Mouse (Mus musculus) G1E (cell line): ENCODE results near the gene Grtp1. TPM values are rescaled to one million over a fixed set of nuclear protein-coding genes. Genes with fewer than 3 reads are reported as not detected.

ENCODE experiments used
- ATAC-seq: 2 replicates; pipeline ENCODE4 v1.8.0; 2016; ENCODE audit warnings: mild to moderate bottlenecking; ENCODE audit not compliant: insufficient number of reproducible peaks, poor library complexity, low FRiP score, severe bottlenecking; ENCODE audit errors: extremely low read depth
- DNase-seq: peaks from one replicate; pipeline ENCODE4 v3.0.0; 2012; ENCODE audit warnings: low spot score
- H3K27me3 ChIP-seq: 2 replicates; pipeline ENCODE4 v1.6.1; 2012; ENCODE audit warnings: mild to moderate bottlenecking, low read length, inconsistent platforms; ENCODE audit not compliant: insufficient read depth
- H3K36me3 ChIP-seq: replicated peaks from 2 replicates; pipeline ENCODE3; 2012; ENCODE audit warnings: mild to moderate bottlenecking, inconsistent platforms
- H3K4me1 ChIP-seq: 2 replicates; pipeline ENCODE4 v1.6.1; 2012; ENCODE audit warnings: low read depth, low read length, inconsistent platforms, mixed read lengths; ENCODE audit not compliant: insufficient read depth
- H3K4me3 ChIP-seq: 2 replicates; pipeline ENCODE4 v1.5.1; 2012; ENCODE audit warnings: low read depth, mild to moderate bottlenecking, inconsistent platforms, low read length, moderate library complexity, mixed read lengths
- H3K9me3 ChIP-seq: replicated peaks from 2 replicates; pipeline ENCODE4 v1.6.1; 2012; ENCODE audit warnings: inconsistent platforms
- CTCF ChIP-seq: IDR thresholded peaks from 2 replicates; pipeline ENCODE4 v1.5.1; 2012; ENCODE audit warnings: low read depth, low read length, inconsistent platforms, mixed read lengths
- GATA1 ChIP-seq: IDR thresholded peaks from 2 replicates; pipeline ENCODE4 v1.6.1; 2012; ENCODE audit warnings: borderline replicate concordance, low read length, inconsistent platforms, mixed read lengths
- GATA2 ChIP-seq: IDR thresholded peaks from 2 replicates; pipeline ENCODE4 v1.6.1; 2012; ENCODE audit warnings: low read depth, low read length, inconsistent platforms, borderline replicate concordance
- POLR2AphosphoS5 ChIP-seq: IDR thresholded peaks from 2 replicates; pipeline ENCODE4 v1.6.1; 2012; ENCODE audit warnings: low read depth, low read length, inconsistent platforms; ENCODE audit not compliant: insufficient replicate concordance
- TAL1 ChIP-seq: conservative IDR thresholded peaks from 2 replicates; pipeline ENCODE4 v1.6.1; 2012; ENCODE audit warnings: low read depth, low read length, inconsistent platforms, mixed read lengths
- polyA plus RNA-seq: library from polyadenylated mRNA; stranded (reverse); fragments of >175 nt; gene quantifications from 2 replicates; pipeline ENCODE4 v1.2.3, GENCODE M21; 2012
- total RNA-seq, 2 experiments: library from RNA; stranded (forward) in 1 of 2; stranded (reverse) in 1 of 2; fragments of 200-1000 nt in 1 of 2; fragments of >200 nt in 1 of 2; fragmentation: Nextera tagmentation in 1 of 2; gene quantifications; 2 replicates each; pipeline ENCODE4 v1.2.3; 2014 to 2017

Gene Grtp1
- total and polyA plus RNA-seq, 3 experiments = 7.4 to 17.4 (median 10.7) TPM

DNA sequence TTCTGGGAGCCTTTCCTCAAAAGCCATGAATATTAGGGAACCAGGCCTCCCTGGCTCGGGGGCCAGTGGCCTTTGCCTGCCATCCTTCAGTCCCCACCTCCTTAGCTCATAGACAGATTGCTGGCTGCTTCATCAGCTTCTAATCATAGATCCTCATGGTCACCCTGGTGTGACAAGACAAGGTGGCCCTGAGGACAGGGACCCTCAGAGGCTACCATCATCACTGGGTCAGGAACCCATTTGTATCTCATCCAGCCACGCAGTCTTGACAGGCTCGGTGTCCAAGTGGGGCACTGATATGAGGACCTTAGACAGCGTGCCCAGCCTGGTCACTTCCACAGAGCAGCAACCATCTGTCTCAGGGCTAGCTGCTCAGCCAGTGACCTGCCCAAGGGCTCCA, 30.1 kb upstream of the Grtp1 start:
- peaks cover 88% of the 10 kb centered on the region for H3K27me3 ChIP-seq

DNA sequence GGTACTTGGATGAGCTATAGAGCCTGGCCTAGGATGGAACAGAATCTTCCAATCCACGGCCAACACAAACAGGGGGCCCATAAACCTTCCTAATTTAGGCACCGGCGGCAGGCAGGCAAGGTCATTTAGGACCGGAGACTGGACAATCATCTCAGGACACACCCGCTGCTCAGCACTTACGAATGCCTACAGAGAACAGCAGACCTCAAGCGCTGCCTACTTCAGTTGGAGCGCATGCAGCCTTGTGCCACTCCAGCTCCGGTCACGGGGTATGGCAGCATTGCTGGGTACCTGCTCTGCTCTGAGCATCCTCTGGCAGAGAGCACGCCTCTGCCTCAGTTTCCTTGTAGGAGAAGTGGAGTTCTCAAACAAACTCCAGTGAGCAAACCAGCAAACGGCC, 29.4 kb upstream of the Grtp1 start:
- ATAC-seq = no peak
- TF ChIP-seq CTCF = no peak
- TF ChIP-seq GATA1 = no peak
- no peak for TF ChIP-seq GATA2
- TF ChIP-seq POLR2AphosphoS5 = no peak
- TF ChIP-seq TAL1 = no peak
- no peaks in the 10 kb centered on the region for H3K36me3 ChIP-seq
- H3K4me1 ChIP-seq = peaks cover 4% of the 10 kb centered on the region
- H3K4me3 ChIP-seq = no peak overlapping the region
- peaks cover 88% of the 10 kb centered on the region for H3K27me3 ChIP-seq
- DNase-seq = no peak
- no peaks in the 10 kb centered on the region for H3K9me3 ChIP-seq

More for the DNA sequence above, 30.1 kb upstream of the Grtp1 start:
- Histone ChIP-seq H3K36me3 (no peaks in the 10 kb centered on the region), H3K9me3 (no peaks in the 10 kb centered on the region), H3K4me1 (peaks cover 4% of the 10 kb centered on the region), H3K4me3 (no peak overlapping the region)
- no peak for ATAC-seq
- TF ChIP-seq POLR2AphosphoS5 (no peak), TAL1 (no peak), GATA1 (no peak), GATA2 (no peak), CTCF (no peak)
- no peak for DNase-seq

DNA sequence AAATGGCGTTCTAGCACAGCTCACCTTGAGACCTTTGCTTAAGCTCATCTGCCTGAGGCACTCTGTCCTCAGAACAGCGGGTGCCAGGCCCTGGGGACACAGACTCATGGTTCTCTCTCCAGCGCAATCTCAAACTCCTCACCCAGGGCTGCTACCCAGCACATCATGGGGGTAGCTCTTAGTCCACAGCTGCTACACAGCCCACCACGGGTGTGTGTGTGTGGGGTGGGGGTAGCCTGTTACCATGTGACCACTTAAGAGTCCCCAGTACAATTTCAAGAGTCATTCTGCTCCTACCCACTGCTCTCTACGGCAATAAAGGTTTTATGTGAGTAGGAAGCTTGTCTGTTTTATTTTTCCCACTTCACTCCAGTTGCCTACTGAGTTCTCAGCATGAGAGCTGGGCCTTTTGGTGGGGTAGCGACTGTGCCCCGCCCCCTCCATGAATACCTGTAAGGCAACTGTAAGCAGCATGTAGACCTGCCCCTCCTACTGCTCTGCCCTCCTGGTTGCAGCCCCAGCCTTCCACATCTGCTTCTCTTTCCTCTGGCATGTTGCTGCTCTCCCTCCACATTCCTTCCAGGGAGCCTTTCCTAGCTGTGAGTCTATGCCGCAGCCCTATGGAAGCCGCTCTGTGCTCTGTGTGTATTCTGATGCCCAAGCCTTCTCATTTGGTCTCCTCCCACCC, 28.6 kb upstream of the Grtp1 start:
- Histone ChIP-seq H3K4me1 (peaks cover 4% of the 10 kb centered on the region), H3K9me3 (no peaks in the 10 kb centered on the region), H3K27me3 (peaks cover 89% of the 10 kb centered on the region), H3K36me3 (no peaks in the 10 kb centered on the region), H3K4me3 (no peak overlapping the region)
- no peak for TF ChIP-seq POLR2AphosphoS5
- no peak for TF ChIP-seq GATA1
- ATAC-seq = no peak
- DNase-seq = no peak

DNA sequence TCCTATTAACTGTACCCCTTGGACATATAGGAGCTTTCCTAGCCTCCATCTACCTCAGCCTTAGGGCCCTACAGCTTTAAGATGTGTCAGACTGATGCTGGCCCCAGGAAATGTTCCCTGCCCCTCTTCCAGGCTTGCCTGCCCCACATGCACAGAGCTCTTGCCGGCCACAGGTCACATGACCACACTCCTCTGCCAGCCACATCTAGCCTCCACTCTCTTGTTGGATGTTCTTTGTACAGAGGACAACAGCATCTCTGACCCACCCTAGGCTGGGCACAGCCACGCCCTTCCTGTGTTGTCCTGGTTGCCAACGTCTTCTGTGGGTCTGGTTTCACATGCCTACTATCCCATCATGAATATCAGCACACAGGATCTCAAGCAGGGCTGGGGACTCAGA, 26.8 kb upstream of the Grtp1 start:
- no peaks in the 10 kb centered on the region for H3K36me3 ChIP-seq
- no peak for TF ChIP-seq POLR2AphosphoS5
- TF ChIP-seq GATA1 = no peak
- TF ChIP-seq CTCF = no peak
- TF ChIP-seq GATA2 = no peak
- TF ChIP-seq TAL1 = no peak
- no peak overlapping the region for H3K4me3 ChIP-seq
- no peaks in the 10 kb centered on the region for H3K9me3 ChIP-seq
- peaks cover 89% of the 10 kb centered on the region for H3K27me3 ChIP-seq
- ATAC-seq = no peak
- peaks cover 4% of the 10 kb centered on the region for H3K4me1 ChIP-seq
- DNase-seq = no peak

DNA sequence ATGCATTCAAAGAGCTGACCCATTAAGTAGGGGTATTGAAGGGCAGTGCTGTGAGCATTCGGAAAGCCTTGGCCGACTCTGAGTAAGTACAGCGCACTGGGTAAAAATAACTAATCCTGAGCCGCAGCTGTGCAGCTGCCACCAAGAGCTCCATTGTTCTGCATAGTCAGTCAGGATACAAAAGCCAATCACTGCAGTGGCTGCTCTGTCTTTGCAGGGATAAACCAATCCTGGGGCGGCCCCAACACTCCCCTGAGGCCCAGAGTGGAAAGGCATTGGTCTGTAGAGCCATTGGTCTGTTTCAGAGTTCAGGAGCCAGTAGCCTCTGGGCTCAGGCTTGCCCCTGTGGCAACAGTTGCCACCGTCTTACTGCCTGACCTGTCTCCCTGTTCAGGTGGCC, 25.9 kb upstream of the Grtp1 start:
- ATAC-seq = no peak
- no peak for DNase-seq
- no peaks in the 10 kb centered on the region for H3K36me3 ChIP-seq
- H3K27me3 ChIP-seq = peaks cover 89% of the 10 kb centered on the region
- H3K9me3 ChIP-seq = no peaks in the 10 kb centered on the region
- no peak for TF ChIP-seq GATA1
- no peak for TF ChIP-seq CTCF
- TF ChIP-seq TAL1 = no peak
- TF ChIP-seq GATA2 = no peak
- TF ChIP-seq POLR2AphosphoS5 = no peak
- H3K4me3 ChIP-seq = no peak overlapping the region
- H3K4me1 ChIP-seq = peaks cover 4% of the 10 kb centered on the region

DNA sequence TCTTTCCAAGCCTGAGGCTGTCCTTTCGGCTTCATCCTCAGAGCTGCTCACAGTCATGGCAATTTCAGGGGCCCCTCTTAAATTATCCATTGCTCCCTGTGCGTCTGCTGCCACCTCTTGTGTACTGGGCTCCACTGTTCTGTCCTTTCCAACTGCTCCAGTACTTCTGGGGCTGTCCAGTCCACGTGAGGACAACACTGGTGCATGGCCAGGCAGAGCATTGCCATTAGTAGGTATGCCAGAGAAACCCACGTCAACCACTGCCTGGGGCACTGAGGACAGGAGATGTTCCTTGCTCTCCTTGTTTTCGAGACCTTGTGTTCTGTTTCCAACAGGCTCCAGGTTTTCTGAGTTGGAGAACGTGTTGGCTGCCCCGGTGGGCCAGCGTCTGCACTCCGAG, 24.0 kb upstream of the Grtp1 start:
- H3K36me3 ChIP-seq = no peaks in the 10 kb centered on the region
- no peak for DNase-seq

DNA sequence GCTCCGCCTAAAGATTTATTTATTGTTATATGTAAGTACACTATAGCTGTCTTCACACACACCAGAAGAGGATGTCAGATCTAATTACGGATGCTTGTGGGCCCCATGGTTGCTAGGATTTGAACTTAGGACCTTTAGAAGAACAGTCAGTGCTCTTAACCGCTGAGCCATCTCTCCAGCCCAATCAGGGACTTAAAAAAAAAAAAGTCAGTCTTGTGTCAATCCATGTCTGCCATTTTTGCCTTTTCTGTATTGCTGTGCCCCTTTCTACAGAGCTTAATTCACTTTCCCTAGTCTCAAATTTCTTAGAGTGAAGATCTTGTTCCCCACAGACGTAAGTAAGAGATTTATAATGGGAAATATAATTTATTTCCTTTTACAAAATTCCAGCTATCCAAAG, 18.0 kb upstream of the Grtp1 start:
- peaks cover 41% of the 10 kb centered on the region for H3K27me3 ChIP-seq
- peaks cover 11% of the 10 kb centered on the region for H3K4me1 ChIP-seq
- DNase-seq = no peak
- no peak for ATAC-seq
- H3K4me3 ChIP-seq = no peak overlapping the region
- H3K36me3 ChIP-seq = no peaks in the 10 kb centered on the region
- TF ChIP-seq CTCF (no peak), GATA1 (no peak), TAL1 (no peak), GATA2 (no peak), POLR2AphosphoS5 (no peak)
- H3K9me3 ChIP-seq = no peaks in the 10 kb centered on the region

More for the DNA sequence above, 24.0 kb upstream of the Grtp1 start:
- TF ChIP-seq TAL1 = no peak
- TF ChIP-seq GATA2 = no peak
- TF ChIP-seq CTCF = no peak
- TF ChIP-seq GATA1 = no peak
- TF ChIP-seq POLR2AphosphoS5 = no peak
- Histone ChIP-seq H3K4me1 (peaks cover 4% of the 10 kb centered on the region), H3K4me3 (no peak overlapping the region), H3K9me3 (no peaks in the 10 kb centered on the region), H3K27me3 (peaks cover 83% of the 10 kb centered on the region)
- no peak for ATAC-seq
